ENCODE assay signal across 26 mouse cellular contexts in genomic region chr7:118698882-118699281, GRCm38 (mm10). TPM values are rescaled to one million over a fixed set of nuclear protein-coding genes. Genes with fewer than 3 reads are reported as not detected.
DNase-seq lines count a peak whose midpoint lies in the region; ATAC-seq lines count a peak whose summit lies in the region.
"Had no signal": no experiment of that assay in that cellular context is flagged by ENCODE, and none has a peak within 500 bp of the region (broad histone marks: within the 10 kb centered on the region; RNA-seq: fewer than 3 reads in every experiment).

No protein-coding gene starts in this region.

- H3K4me1 ChIP-seq in liver, embryonic 11.5 days (replicated peaks; ENCODE audit: control insufficient read depth, insufficient read depth, low read length): peaks cover 3% of the 10 kb centered on the region; the same call in 1 of the 2 replicates
- H3K4me1 ChIP-seq in heart, embryonic 11.5 days (ENCODE audit: control insufficient read depth, insufficient read depth, low read length): no peaks in the 10 kb centered on the region
- H3K4me1 ChIP-seq: heart, embryonic 10.5 days had no signal

- H3K27ac ChIP-seq in liver, embryonic 11.5 days (ENCODE audit: low read depth, low read length): no peak overlapping the region; the same call in 1 of the 2 replicates
- no peak overlapping the region for H3K27ac ChIP-seq in heart, embryonic 11.5 days (ENCODE audit: low read depth, low read length)
- H3K27ac ChIP-seq: embryonic facial prominence, embryonic 12.5 days; forebrain, embryonic 13.5 days; heart, embryonic 10.5 days; hindbrain, embryonic 13.5 days; left cerebral cortex, adult 2 months; macrophage; neural tube, embryonic 12.5 days had no signal

- H3K36me3 ChIP-seq in liver, embryonic 11.5 days (ENCODE audit: control insufficient read depth, insufficient read depth, low read length): peaks cover 16% of the 10 kb centered on the region
- H3K36me3 ChIP-seq in heart, embryonic 11.5 days (ENCODE audit: control insufficient read depth, insufficient read depth, low read length): peaks cover 13% of the 10 kb centered on the region

- H3K9ac ChIP-seq in liver, embryonic 11.5 days (ENCODE audit: low read depth, low read length): no peak overlapping the region
- H3K9ac ChIP-seq in heart, embryonic 11.5 days (ENCODE audit: low read depth, low read length): no peak overlapping the region
- H3K9ac ChIP-seq: embryonic facial prominence, embryonic 12.5 days; forebrain, embryonic 13.5 days; hindbrain, embryonic 13.5 days; neural tube, embryonic 12.5 days had no signal

- DNase-seq in lung, postnatal 36 days: peak; percentile 49
- no peak for DNase-seq in lung, postnatal 4 days
- no peak for DNase-seq in liver, embryonic 11.5 days (ENCODE audit: low spot score)
- no peak for DNase-seq in right cerebral cortex, adult 2 months (ENCODE audit: low spot score in 2 of 2)
- DNase-seq in ovary, postnatal 10 days (ENCODE audit: low spot score): no peak
- DNase-seq: cerebellum, adult 9-10 months; gastrocnemius, postnatal 10 days; heart, postnatal 10 days; kidney, postnatal 36 days; left cerebral cortex, postnatal 4 days; lung, adult 18-20 months; right cerebral cortex, postnatal 14 days; thymus, adult 18-20 months had no signal

- H3K9me3 ChIP-seq in liver, embryonic 11.5 days (ENCODE audit: control insufficient read depth, low read length): no peaks in the 10 kb centered on the region
- H3K9me3 ChIP-seq in heart, embryonic 11.5 days (replicated peaks; ENCODE audit: control insufficient read depth, low read length): no peaks in the 10 kb centered on the region
- H3K9me3 ChIP-seq: embryonic facial prominence, embryonic 12.5 days; forebrain, embryonic 13.5 days; G1E; heart, embryonic 10.5 days; hindbrain, embryonic 13.5 days; neural tube, embryonic 12.5 days had no signal

- 83% methylated on average over 9 of the region's 9 CpGs for WGBS in liver, embryonic 11.5 days
- WGBS in heart, embryonic 11.5 days (ENCODE audit: insufficient replicate concordance): 94% methylated on average over 9 of the region's 9 CpGs

- no peak; the same call in 1 of the 2 replicates for ATAC-seq in liver, embryonic 11.5 days (replicated peaks; ENCODE audit: low FRiP score)
- peak; percentile 43 for ATAC-seq in megakaryocyte progenitor cell, adult 5-6 weeks (replicated peaks; ENCODE audit: poor library complexity)
- ATAC-seq in heart, embryonic 11.5 days (replicated peaks; ENCODE audit: insufficient number of reproducible peaks, low FRiP score, low TSS enrichment): no peak
- ATAC-seq: forebrain, embryonic 13.5 days; inflammation-experienced regulatory T-cells, adult 6 months had no signal

- 0 out of 2 replicates have a peak overlapping the region, but pooled peaks have one; percentile 25 for H3K4me2 ChIP-seq in liver, embryonic 11.5 days
- H3K4me2 ChIP-seq in heart, embryonic 11.5 days: no peak overlapping the region
- H3K4me2 ChIP-seq: embryonic facial prominence, embryonic 12.5 days; forebrain, embryonic 13.5 days; hindbrain, embryonic 13.5 days; midbrain, embryonic 11.5 days; neural tube, embryonic 12.5 days had no signal

- no peaks in the 10 kb centered on the region for H3K27me3 ChIP-seq in liver, embryonic 11.5 days (replicated peaks; ENCODE audit: control insufficient read depth, insufficient read depth, low read length)
- H3K27me3 ChIP-seq in heart, embryonic 11.5 days (ENCODE audit: control insufficient read depth, insufficient read depth, low read length): no peaks in the 10 kb centered on the region
- H3K27me3 ChIP-seq: embryonic facial prominence, embryonic 12.5 days; forebrain, embryonic 13.5 days; hindbrain, embryonic 13.5 days; neural tube, embryonic 12.5 days had no signal

- H3K4me3 ChIP-seq in liver, embryonic 11.5 days (ENCODE audit: low read depth, low read length): no peak overlapping the region
- H3K4me3 ChIP-seq in heart, embryonic 11.5 days (ENCODE audit: low read depth, low read length): no peak overlapping the region
- H3K4me3 ChIP-seq: embryonic facial prominence, embryonic 12.5 days; erythroblast, embryonic 14.5 days; forebrain, embryonic 13.5 days; heart, embryonic 10.5 days; hindbrain, embryonic 13.5 days; left cerebral cortex, adult 2 months; neural tube, embryonic 12.5 days had no signal

RNA-seq across cellular contexts. Expression of gene Gde1, which starts 6.7 kb away (rescaled TPM):
- 64.2 and 71.0 TPM in 2 replicates for polyA plus RNA-seq in liver, embryonic 11.5 days (2014; fragmentation: Nextera tagmentation; extraction: Ambion mirVana)
- total RNA-seq in megakaryocyte progenitor cell, adult 5-6 weeks (2015): 44.1 and 48.5 TPM in 2 replicates
- total RNA-seq in megakaryocyte progenitor cell, adult 5-6 weeks (2017): 29.9 and 40.7 TPM in 2 replicates
- 70.6 and 71.6 TPM in 2 replicates for polyA plus RNA-seq in heart, embryonic 11.5 days (2014; fragmentation: Nextera tagmentation; extraction: Ambion mirVana)

RNA-seq across cellular contexts. Expression of gene Ccp110, which starts 13.5 kb away (rescaled TPM):
- polyA plus RNA-seq in liver, embryonic 11.5 days (2014; fragmentation: Nextera tagmentation; extraction: Ambion mirVana): 7.9 and 9.0 TPM in 2 replicates
- total RNA-seq in megakaryocyte progenitor cell, adult 5-6 weeks (2015): 24.0 and 25.0 TPM in 2 replicates
- 16.2 and 20.2 TPM in 2 replicates for total RNA-seq in megakaryocyte progenitor cell, adult 5-6 weeks (2017)
- 4.6 and 5.9 TPM in 2 replicates for polyA plus RNA-seq in heart, embryonic 11.5 days (2014; fragmentation: Nextera tagmentation; extraction: Ambion mirVana)

RNA-seq across cellular contexts. Expression of gene Vps35l, which starts 41.1 kb away (rescaled TPM):
- 56.6 and 64.3 TPM in 2 replicates for polyA plus RNA-seq in liver, embryonic 11.5 days (2014; fragmentation: Nextera tagmentation; extraction: Ambion mirVana)
- 41.7 and 45.1 TPM in 2 replicates for total RNA-seq in megakaryocyte progenitor cell, adult 5-6 weeks (2015)
- 37.4 and 37.9 TPM in 2 replicates for total RNA-seq in megakaryocyte progenitor cell, adult 5-6 weeks (2017)
- polyA plus RNA-seq in heart, embryonic 11.5 days (2014; fragmentation: Nextera tagmentation; extraction: Ambion mirVana): 48.1 and 49.0 TPM in 2 replicates
